Mouse (Mus musculus) liver, adult 2 months (tissue): ENCODE data around the gene Gm20388.

ENCODE experiments used
- CTCF ChIP-seq: fragments of 200-500 bp; IDR thresholded peaks from 2 replicates; pipeline ENCODE4 v1.5.1; 2011; ENCODE audit warnings: low read depth, low read length, control low read depth
- POLR2A ChIP-seq: fragments of 200-500 bp; IDR thresholded peaks from 2 replicates; pipeline ENCODE4 v1.6.1; 2011; ENCODE audit warnings: low read length, control low read depth; ENCODE audit not compliant: insufficient read depth; ENCODE audit errors: extremely low read depth

GRCm38 (mm10) chr8:122989976-122990375 lies 3079.3 kb downstream of the Gm20388 start:
- TF ChIP-seq CTCF (no peak), POLR2A (no peak)
